Mouse (Mus musculus) lung, postnatal 0 days (tissue): ENCODE data around the gene Wscd2.

Source experiments
- CTCF ChIP-seq: IDR thresholded peaks from 2 replicates; pipeline ENCODE4 v1.5.1; 2016; ENCODE audit warnings: antibody characterized with exemption, mild to moderate bottlenecking
- EP300 ChIP-seq: IDR thresholded peaks from 2 replicates; pipeline ENCODE4 v1.6.1; 2016; ENCODE audit warnings: antibody characterized with exemption, mild to moderate bottlenecking, control low read depth

- TF ChIP-seq CTCF (no peak), EP300 (no peak)
Observed at GRCm38 (mm10) chr5:113620999-113621398, 130.9 kb downstream of the Wscd2 start.
